Mouse (Mus musculus) midbrain, postnatal 0 days (tissue): ENCODE results near the gene Trpv6. TPM values are rescaled to one million over a fixed set of nuclear protein-coding genes. Genes with fewer than 3 reads are reported as not detected.

Experiments
- ATAC-seq: fragments of 200-750 bp; cut with Nextera tagmentation; 2 replicates; pipeline ENCODE4 v1.8.0; 2017; ENCODE audit warnings: moderate number of reproducible peaks, mild to moderate bottlenecking, moderate TSS enrichment, moderate library complexity; ENCODE audit not compliant: low FRiP score
- DNase-seq: peaks from one replicate; pipeline ENCODE4 v3.0.0-alpha.2; 2015; ENCODE audit warnings: low spot score
- H3K27ac ChIP-seq: fragments of 300-500 bp; sonication (generic); 2 replicates; pipeline ENCODE4 v1.5.1; 2014; ENCODE audit warnings: low read depth, mild to moderate bottlenecking, low read length, mixed read lengths
- H3K27me3 ChIP-seq: fragments of 300-500 bp; sonication (generic); 2 replicates; pipeline ENCODE4 v1.6.1; 2014; ENCODE audit warnings: low read length, control low read depth, mixed read lengths; ENCODE audit not compliant: insufficient read depth
- H3K36me3 ChIP-seq: fragments of 300-500 bp; sonication (generic); 2 replicates; pipeline ENCODE4 v1.6.1; 2014; ENCODE audit warnings: low read length, control low read depth, mixed read lengths; ENCODE audit not compliant: insufficient read depth
- H3K4me1 ChIP-seq: fragments of 300-500 bp; sonication (generic); 2 replicates; pipeline ENCODE4 v1.6.1; 2014; ENCODE audit warnings: mild to moderate bottlenecking, control low read depth, antibody characterized with exemption, low read length, mixed read lengths; ENCODE audit not compliant: insufficient read depth
- H3K4me2 ChIP-seq: fragments of 300-500 bp; sonication (generic); 2 replicates; pipeline ENCODE4 v1.6.1; 2014; ENCODE audit warnings: low read depth, mild to moderate bottlenecking, low read length, mixed read lengths; ENCODE audit not compliant: poor library complexity, severe bottlenecking
- H3K4me3 ChIP-seq: fragments of 300-500 bp; sonication (generic); 2 replicates; pipeline ENCODE4 v1.5.1; 2014; ENCODE audit warnings: low read depth, mild to moderate bottlenecking, low read length, moderate library complexity
- H3K9ac ChIP-seq: fragments of 300-500 bp; sonication (generic); replicated peaks from 2 replicates; pipeline ENCODE4 v1.6.1; 2014; ENCODE audit warnings: mild to moderate bottlenecking, low read length, moderate library complexity, mixed read lengths; ENCODE audit not compliant: poor library complexity, severe bottlenecking
- H3K9me3 ChIP-seq: fragments of 300-500 bp; sonication (generic); 2 replicates; pipeline ENCODE4 v1.6.1; 2016; ENCODE audit warnings: low read length, control low read depth
- CTCF ChIP-seq: IDR thresholded peaks from 2 replicates; pipeline ENCODE4 v1.5.1; 2016; ENCODE audit warnings: antibody characterized with exemption, mild to moderate bottlenecking
- WGBS: fragments of 180-500 bp; shearing (Covaris S2); extraction: QIAGEN DNeasy Blood & Tissue Kit; methylation state at CpG from one replicate; pipeline ENCODE4 v1.1.7; 2014; 5-methylcytosine and 5-hydroxymethylcytosine counted together
- polyA plus RNA-seq: library from polyadenylated mRNA; unstranded; fragments of >200 nt; fragmentation: Nextera tagmentation; extraction: Ambion mirVana; gene quantifications from 2 replicates; pipeline ENCODE4 v1.2.1, GENCODE M21; 2015
- total RNA-seq: library from RNA; depleted of rRNA; stranded (reverse); fragments of >200 nt; gene quantifications from 2 replicates; pipeline ENCODE4 v1.2.3, GENCODE M21; 2014; rRNA removed

The Trpv6 gene
- total and polyA plus RNA-seq, 2 experiments from 2014 or later = 0.78 TPM; not detected in 1

- peak; percentile 85 for TF ChIP-seq CTCF
Measured at GRCm38 (mm10) chr6:41604401-41605050, 31.7 kb downstream of the Trpv6 start.

GRCm38 (mm10) chr6:41582189-41582588, 54.0 kb downstream of the Trpv6 start:
- no peak overlapping the region for H3K9ac ChIP-seq
- no peak overlapping the region for H3K4me3 ChIP-seq
- H3K27me3 ChIP-seq = no peaks in the 10 kb centered on the region
- TF ChIP-seq CTCF = no peak
- no peak for DNase-seq
- no peak overlapping the region for H3K4me2 ChIP-seq
- no peaks in the 10 kb centered on the region for H3K9me3 ChIP-seq
- no peak overlapping the region for H3K27ac ChIP-seq
- H3K36me3 ChIP-seq = no peaks in the 10 kb centered on the region
- WGBS = 86% methylated on average over 1 of the region's 1 CpGs
- no peak for ATAC-seq
- H3K4me1 ChIP-seq = no peaks in the 10 kb centered on the region

More at GRCm38 (mm10) chr6:41604401-41605050, 31.7 kb downstream of the Trpv6 start:
- peak; percentile 83 for DNase-seq
- H3K9me3 ChIP-seq = no peaks in the 10 kb centered on the region
- peak; percentile 77 for ATAC-seq
- peaks cover 17% of the 10 kb centered on the region; the same call in 1 of the 2 replicates for H3K4me1 ChIP-seq
- WGBS = under 1% methylated on average over 23 of the region's 23 CpGs
- H3K27me3 ChIP-seq = no peaks in the 10 kb centered on the region
- peak overlapping the region; percentile 93 for H3K4me2 ChIP-seq
- peak overlapping the region; percentile 68 for H3K4me3 ChIP-seq
- H3K36me3 ChIP-seq = no peaks in the 10 kb centered on the region
- peak overlapping the region; percentile 73 for H3K27ac ChIP-seq
- peak overlapping the region; percentile 76 for H3K9ac ChIP-seq

- Histone ChIP-seq H3K27me3 (no peaks in the 10 kb centered on the region), H3K36me3 (no peaks in the 10 kb centered on the region), H3K4me3 (no peak overlapping the region), H3K9me3 (no peaks in the 10 kb centered on the region), H3K4me1 (no peaks in the 10 kb centered on the region), H3K9ac (no peak overlapping the region), H3K27ac (no peak overlapping the region), H3K4me2 (no peak overlapping the region)
- WGBS = 18% methylated on average over 7 of the region's 7 CpGs
- no peak for ATAC-seq
- no peak for DNase-seq
- TF ChIP-seq CTCF = no peak
Measured at GRCm38 (mm10) chr6:41581295-41581694, 54.9 kb downstream of the Trpv6 start.

GRCm38 (mm10) chr6:41577297-41577696, 58.9 kb downstream of the Trpv6 start:
- H3K36me3 ChIP-seq = no peaks in the 10 kb centered on the region
- H3K4me2 ChIP-seq = no peak overlapping the region
- no peaks in the 10 kb centered on the region for H3K27me3 ChIP-seq
- ATAC-seq = no peak
- H3K4me3 ChIP-seq = no peak overlapping the region
- no peak for TF ChIP-seq CTCF
- H3K9ac ChIP-seq = no peak overlapping the region
- H3K9me3 ChIP-seq = no peaks in the 10 kb centered on the region
- no peak overlapping the region for H3K27ac ChIP-seq
- no peaks in the 10 kb centered on the region for H3K4me1 ChIP-seq
- peak; percentile 72 for DNase-seq
- WGBS = 39% methylated on average over 5 of the region's 5 CpGs

- 52% methylated on average over 5 of the region's 5 CpGs for WGBS
- no peak overlapping the region for H3K4me2 ChIP-seq
- no peaks in the 10 kb centered on the region for H3K4me1 ChIP-seq
- no peak overlapping the region for H3K4me3 ChIP-seq
- H3K36me3 ChIP-seq = no peaks in the 10 kb centered on the region
- H3K27me3 ChIP-seq = no peaks in the 10 kb centered on the region
- no peak overlapping the region for H3K27ac ChIP-seq
- no peak for ATAC-seq
- no peaks in the 10 kb centered on the region for H3K9me3 ChIP-seq
- TF ChIP-seq CTCF = no peak
- no peak for DNase-seq
- no peak overlapping the region for H3K9ac ChIP-seq
Measured at GRCm38 (mm10) chr6:41576526-41577097, 59.6 kb downstream of the Trpv6 start.

Other genes with a start within 250 kb of the Trpv6 start
- not detected in 2 replicates for gene Gm5771, start 244.0 kb downstream of the Trpv6 start, total RNA-seq
- not detected in 2 replicates for gene Gm5771, start 244.0 kb downstream of the Trpv6 start, polyA plus RNA-seq
- 0.52 TPM in 1 of 2 replicates, not detected in the other for gene Gm10334, start 190.3 kb downstream of the Trpv6 start, total RNA-seq
- not detected in 2 replicates for gene Gm10334, start 190.3 kb downstream of the Trpv6 start, polyA plus RNA-seq
- gene Prss1, start 177.5 kb downstream of the Trpv6 start, total RNA-seq = not detected in 2 replicates
- not detected in 2 replicates for gene Prss1, start 177.5 kb downstream of the Trpv6 start, polyA plus RNA-seq
- gene Prss2, start 114.6 kb downstream of the Trpv6 start, total RNA-seq = not detected in 2 replicates
- gene Prss2, start 114.6 kb downstream of the Trpv6 start, polyA plus RNA-seq = not detected in 2 replicates
- gene Ephb6, start 30.9 kb downstream of the Trpv6 start, total RNA-seq = 60.1 and 70.3 TPM in 2 replicates
- gene Ephb6, start 30.9 kb downstream of the Trpv6 start, polyA plus RNA-seq = 32.0 and 39.1 TPM in 2 replicates
- not detected in 2 replicates for gene Trpv5, start 44.4 kb upstream of the Trpv6 start, total RNA-seq
- not detected in 2 replicates for gene Trpv5, start 44.4 kb upstream of the Trpv6 start, polyA plus RNA-seq
- not detected in 2 replicates for gene Llcfc1, start 48.0 kb upstream of the Trpv6 start, total RNA-seq
- gene Llcfc1, start 48.0 kb upstream of the Trpv6 start, polyA plus RNA-seq = not detected in 2 replicates
- 0.24 TPM in 1 of 2 replicates, not detected in the other for gene Kel, start 67.9 kb upstream of the Trpv6 start, total RNA-seq
- gene Kel, start 67.9 kb upstream of the Trpv6 start, polyA plus RNA-seq = 0.22 TPM in 1 of 2 replicates, not detected in the other
- gene Olfr459, start 138.8 kb upstream of the Trpv6 start, total RNA-seq = not detected in 2 replicates
- not detected in 2 replicates for gene Olfr459, start 138.8 kb upstream of the Trpv6 start, polyA plus RNA-seq
- not detected in 2 replicates for gene Pip, start 211.1 kb upstream of the Trpv6 start, total RNA-seq
- not detected in 2 replicates for gene Pip, start 211.1 kb upstream of the Trpv6 start, polyA plus RNA-seq
- gene Sval2, start 216.6 kb upstream of the Trpv6 start, total RNA-seq = not detected in 2 replicates
- gene Sval2, start 216.6 kb upstream of the Trpv6 start, polyA plus RNA-seq = not detected in 2 replicates